Mouse (Mus musculus): ENCODE results near the gene Rab3ip.

DNA sequence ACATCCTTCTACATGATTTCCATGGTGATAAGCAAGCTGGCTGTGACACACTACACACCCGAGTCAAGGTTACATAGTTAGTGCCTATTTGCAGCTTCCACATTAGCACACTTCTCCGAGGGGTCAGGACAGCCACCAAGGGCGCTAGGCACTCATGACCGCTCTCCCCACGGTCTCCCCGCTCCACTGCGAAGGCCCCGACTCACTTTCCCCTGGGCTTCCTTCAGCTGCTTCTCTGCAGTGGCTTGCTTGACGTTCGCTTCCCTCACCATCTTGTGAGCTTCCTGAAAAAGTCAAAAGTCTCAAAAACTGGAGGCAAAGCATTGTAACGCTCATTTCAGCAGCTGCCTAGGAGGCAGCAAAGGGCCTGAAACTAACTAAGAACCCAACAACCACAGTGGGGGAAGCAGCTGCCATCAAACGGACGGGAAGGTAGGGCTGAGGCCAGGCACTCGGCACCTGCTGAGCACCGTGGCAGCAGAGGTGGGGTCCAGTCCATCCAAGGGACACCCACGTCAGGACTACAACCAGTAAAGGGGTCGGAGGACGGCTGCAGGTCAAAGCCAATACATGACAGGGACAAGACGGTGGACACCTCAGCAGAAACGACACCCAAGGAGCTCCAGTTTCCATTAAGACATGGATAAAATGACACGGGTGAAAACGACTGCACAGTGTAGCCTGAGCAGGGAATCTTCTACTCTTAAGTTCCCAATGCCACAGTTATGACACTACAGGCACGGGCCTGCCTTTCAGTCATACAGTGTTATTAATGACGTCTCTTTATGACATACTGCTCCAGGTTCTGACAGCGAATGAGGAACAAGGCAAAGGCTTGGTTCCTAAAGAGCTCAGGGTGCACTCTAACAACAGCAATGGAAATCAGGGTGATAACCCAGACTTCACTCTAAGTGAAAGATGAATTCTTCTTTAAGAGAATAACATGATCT lies 30.9 kb downstream of the Rab3ip start:
- TF ChIP-seq CTCF (IDR thresholded peaks at IDR 0.05; ENCODE audit: extremely low read depth, insufficient read depth, insufficient read length, insufficient replicate concordance) (no peak), POLR2A (IDR thresholded peaks at IDR 0.05; ENCODE audit: low read depth, low read length) (no peak)

Data from spleen, adult 2 months (tissue).